Mouse (Mus musculus) urinary bladder, adult 18-20 months (tissue): Measurements from ENCODE around the gene Tef.
A peak's percentile ranks its signal among the peaks of the same experiment; 100 is the strongest.

Experiments used
- DNase-seq, 2 experiments: peaks; one replicate each; pipeline ENCODE4 v3.0.0; 2022; ENCODE audit warnings: low spot score in 2 of 2, mixed read lengths in 2 of 2

Gene Tef

DNA sequence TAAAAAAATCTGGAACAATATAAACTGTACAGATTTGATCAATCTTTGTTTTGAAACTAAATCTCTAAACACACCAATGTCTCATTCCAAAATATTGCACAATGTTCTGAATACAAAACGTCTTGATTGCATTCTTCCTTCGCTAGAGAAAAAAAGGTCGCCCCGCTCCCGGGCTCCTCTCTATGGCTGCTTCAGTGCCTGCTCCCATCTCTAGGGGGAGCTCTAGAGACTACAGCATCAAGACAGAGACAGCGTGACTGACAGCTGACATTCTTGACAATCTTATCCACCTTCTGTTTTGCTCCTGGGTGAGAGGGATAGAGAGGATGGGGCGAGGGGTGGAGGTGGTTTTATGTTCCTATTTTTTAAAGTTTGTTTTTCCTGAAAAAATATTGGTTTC is 46.1 kb downstream of the Tef start:
- no peak for DNase-seq

DNA sequence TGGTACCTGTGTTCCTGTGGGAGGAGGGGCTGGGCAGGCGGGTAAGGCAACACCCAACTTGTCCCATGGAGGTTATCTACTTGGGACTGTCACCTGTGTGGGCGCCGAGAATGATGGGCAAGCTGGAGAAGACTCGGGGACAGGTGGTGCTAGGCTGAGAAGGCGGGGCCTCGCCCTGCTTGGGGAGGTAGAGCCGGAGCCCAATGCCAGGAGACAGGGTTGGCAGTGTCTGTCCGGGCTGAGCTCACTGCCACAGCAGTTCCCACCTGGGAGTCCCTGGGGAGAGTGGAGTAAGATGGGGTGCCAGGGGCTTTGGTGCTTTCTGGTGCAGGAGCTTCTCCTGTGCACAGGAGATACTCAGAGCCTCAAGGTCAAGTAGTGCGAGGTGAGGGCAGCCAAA is 46.9 kb downstream of the Tef start:
- DNase-seq = no peak

DNA sequence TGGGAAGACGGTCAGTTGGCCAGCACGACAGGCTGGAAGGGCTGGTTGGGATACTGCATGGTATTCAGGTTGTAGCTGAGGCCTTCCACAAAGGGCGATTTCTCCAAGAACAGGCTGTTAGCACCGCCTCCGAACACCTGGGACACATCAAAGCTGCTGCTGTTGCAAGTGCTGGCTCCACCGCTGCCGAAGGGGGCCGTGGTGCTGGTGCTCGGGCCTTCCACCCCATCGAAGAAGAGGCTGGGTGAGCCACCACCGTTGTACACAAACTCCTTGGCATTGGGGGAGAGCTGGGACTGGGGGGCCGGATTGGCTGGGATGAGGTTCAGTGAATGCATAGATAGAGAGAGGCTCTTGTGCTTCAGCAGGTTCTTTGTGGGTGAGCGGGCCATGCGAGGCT is 48.5 kb downstream of the Tef start:
- DNase-seq = no peak

DNA sequence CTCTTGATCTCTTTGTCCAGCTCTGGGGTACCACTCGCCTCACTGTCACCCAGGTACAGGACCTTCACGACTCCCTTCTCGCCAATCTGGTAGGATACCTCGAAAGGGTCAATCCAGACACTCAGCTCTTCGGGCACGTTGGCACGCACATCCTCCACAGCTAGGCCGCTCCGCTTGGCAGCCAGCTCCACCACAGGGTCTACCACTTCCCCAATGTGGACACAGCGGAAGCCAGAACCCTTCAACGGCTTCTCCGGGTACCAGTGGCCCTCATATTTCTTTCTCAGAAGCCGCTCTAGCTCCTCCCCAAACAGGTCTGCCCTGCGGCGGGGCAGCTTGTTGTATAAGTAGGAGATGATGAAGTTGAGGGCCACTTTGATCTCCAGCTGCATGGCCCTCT is 49.2 kb downstream of the Tef start:
- DNase-seq = no peak

DNA sequence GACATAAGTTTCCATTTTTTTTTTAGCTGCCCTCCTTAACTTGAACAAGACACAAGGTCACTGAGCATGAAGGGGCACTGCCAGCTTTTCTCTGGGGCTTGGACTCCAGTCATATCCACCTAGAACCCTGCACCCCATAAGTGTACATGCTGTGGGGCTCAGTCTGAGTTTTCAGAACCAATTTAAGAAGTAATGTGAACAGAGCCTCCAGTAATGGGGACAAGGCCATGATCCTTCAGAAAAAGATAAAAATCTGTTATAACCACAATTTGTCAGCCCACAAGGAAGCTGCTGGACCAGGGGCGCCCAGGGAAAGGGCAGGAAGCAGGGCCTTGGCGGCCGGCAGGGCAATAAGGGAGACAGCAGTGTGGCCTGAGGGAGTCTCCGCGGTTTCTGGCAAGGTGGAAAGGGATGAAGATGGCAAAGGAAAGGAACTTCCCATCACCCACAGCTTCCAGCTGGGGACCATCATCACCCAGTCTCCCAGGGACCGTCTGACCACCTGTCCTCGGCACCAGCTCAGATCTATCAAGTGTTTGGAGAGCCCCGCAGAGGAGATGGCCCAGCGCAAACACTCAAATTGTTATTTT is 50.3 kb downstream of the Tef start:
- no peak for DNase-seq

DNA sequence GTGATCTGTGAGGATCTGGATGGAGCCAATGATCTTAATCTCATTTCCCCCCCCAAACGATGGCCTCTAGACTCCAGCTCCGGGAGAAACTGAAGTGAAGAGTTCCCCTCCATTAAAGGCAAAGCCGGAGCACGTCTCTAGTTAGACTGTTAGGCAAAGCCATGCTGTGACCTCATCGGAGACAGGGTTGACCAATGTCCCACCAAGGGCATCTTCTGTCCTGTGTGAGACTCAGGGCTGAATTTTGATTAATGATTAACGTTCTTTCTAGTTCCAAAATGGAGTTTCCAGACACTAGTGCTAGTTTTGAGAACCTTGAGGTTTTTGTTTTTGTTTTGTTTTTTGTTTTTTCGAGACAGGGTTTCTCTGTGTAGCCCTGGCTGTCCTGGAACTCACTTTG is 50.9 kb downstream of the Tef start:
- DNase-seq = no peak

DNA sequence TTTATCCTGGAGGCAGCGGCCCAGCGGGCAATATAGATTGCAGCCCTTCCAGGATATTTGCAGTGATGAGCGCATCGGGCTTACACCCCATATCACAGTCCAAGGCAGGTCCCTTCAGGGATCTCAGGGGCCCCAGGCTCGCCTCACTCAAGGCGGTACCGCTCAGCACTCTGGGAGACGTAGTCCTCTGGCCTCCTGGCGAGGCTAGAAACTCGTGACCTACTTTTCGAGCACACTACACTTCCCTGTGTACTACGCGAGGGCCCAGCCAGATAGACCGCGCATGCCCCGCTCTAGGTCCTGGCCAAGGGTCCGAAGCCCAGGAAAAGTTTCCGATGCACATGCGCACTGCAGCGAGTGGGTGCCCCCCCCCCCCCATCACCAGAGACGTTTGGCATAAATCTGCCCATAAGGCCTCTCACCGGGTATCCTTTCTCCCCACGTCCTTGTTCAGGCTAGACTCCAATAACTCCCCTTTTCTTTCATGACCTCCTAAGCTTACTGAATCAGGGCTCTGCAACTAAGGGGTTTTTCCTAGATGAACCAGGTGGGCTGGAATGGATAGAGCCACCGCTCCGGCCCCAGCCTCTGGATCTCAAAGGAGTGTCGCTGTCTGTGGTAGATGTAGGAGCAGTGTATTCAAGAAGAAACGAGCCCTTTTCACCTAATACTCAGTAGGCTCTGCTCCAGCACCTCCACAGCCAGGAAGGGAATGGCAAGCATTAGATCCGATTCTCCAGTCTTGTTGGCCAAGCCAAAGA is 54.0 kb downstream of the Tef start:
- DNase-seq = peak; percentile 61 to 79

DNA sequence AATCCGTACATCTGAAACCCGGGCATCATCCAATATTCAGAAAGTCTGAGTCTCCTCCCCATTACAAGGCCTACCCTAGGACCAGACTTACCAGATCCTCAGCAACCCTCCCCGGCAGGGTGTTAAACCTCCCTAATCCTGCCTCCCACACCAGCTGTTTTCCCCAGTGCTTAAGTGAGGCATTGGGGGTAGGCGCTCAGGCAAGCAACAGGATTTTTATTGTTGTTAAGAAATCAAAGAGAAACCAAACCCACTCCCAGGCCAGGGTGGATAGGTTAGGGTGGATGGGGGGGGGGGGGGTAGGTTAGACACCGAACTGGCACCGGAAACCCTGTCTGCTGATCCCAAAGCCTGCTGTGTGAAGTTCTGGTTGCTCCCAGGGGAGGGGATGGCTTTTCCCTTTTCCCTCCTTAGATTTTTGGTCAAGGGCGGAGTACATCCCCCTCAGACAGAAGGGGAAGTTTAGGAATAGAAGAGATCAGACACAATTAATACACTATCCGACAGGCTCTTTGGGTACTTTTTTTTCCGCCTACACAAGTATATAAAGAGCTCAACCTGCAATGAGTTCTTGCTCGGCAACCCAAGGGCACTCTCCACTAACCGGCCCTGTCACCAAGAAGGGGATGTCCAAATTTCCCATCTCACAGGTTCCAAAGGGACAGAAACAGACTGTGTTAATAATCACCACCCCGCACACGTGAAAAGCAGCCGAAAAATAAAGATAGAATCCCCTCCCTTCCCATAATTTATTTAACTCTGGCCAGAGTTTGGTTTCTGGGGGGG is 54.9 kb downstream of the Tef start:
- no peak for DNase-seq

DNA sequence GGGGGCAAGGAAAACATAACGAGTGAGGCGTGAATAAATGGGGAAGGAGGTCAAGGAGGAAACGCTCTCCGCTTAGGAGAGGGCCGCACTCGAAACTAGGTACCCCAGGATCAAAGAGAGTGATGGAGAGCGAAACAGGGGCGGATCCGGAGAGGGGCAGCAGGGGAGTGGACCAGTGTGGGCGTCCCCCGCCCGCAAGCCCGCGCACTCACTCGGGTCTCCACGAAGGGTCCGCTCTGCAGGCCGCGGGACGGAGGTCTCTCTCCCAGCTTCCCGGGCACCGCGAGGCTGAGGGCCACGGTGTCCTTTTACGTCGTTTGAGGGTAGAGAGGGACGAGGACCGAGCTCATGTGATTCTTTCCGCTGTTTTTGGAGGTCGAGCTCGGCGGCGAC is 55.5 kb downstream of the Tef start:
- no peak for DNase-seq

DNA sequence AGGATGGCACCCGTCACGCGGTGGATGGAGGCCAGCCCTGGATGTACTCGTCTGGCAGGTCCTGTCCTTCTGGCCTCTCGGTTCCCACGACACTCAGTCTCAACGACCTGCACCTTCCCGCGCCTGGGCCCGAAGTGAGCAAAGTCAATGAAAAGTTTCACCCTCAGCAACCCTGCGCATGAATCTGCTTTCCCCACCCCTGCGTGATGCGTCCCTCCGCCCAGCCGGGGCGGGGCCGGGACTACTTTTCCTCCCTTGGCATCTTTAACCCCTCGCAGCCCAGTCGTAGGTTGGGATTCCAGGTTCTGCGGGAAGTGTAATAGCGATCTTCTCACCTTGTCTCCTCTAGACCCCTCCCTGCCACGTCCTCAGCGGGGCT is 55.9 kb downstream of the Tef start:
- peak; percentile 92 to 98 for DNase-seq

DNA sequence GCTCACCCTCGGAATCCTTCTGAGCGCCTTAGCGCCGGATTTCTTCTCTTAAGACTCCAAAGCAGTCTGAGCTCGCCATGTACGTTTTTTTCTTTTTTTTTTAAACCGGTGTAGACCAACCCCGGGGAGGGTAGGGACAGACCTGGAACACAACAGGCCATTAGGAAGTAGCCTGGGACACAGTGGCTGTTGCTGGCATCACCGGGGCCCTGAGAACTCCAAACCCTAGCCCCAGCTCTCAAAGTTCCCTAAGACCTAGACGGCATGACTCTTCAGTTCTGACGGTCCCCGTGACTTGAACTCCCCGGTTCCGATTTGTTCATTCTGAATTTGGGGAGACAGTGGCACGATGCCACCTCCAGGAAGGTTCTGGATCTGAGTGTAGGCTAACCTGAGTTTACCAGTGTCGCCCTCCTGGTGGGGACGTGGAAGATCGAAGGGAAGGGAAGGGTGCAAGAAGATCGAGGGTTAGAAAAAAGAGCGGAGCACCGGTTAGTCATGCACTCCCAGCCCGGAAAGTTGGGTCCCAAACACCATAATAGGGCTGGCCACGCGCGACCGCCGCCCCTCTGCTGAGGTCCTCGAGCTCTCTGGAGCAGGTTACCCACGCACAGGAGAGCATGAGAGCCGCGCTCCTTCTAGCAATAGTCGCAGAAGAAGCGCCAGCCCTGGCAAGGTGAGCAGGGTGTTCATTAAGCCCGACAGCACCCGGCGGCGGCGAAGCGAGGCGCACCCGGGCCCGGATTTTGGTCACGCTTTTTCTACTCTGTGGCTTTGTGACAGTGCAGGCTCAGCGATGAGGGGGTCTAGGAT is 56.5 kb downstream of the Tef start, which contains the start of gene Tob2:
Gene Tob2, minus strand, starts transcription at position 280 of the 813 bp plus-strand sequence.
- peak; percentile 53 to 69 for DNase-seq

DNA sequence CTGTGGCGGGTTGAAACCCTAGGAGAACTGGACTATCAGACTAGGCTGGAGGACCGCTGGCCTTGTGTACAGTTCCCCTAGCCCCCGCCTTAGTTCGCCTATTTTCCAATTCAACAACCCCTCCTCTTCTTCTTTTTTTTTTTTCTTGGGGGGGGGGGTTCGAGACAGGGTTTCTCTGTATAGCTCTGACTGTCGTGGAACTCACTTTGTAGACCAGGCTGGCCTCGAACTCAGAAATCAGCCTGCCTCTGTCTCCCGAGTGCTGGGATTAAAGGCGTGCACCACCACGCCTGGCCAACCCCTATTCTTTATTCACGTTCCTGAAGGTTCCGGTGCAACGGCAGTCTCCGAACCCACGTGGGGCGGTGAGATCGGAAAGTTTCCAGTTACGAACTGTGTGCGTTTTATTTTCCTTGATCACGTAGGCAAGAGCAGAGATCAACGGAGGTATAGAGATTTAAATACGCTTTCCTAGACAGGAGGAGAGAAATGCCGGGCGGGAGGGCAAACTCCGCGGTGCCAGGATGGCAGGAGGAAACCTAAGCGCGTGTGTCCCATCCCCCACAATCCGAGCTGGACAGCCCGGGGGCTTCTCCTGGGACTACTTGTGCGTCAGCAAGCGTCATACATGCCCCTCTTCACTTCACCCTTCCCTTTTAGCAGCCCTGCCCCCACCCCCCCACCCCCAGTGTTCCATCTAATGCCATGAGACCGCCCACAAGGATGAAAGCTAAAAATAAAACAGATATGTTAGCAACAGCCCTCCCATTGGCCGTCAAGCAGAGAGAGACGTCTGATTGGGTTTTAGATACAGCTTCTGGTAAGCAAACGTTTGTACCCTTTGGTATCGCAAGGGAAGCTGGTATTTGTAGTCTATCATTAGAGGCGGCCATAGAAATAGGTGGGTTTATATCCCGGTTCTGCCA is 57.4 kb downstream of the Tef start:
- peak; percentile 79 to 83 for DNase-seq

DNA sequence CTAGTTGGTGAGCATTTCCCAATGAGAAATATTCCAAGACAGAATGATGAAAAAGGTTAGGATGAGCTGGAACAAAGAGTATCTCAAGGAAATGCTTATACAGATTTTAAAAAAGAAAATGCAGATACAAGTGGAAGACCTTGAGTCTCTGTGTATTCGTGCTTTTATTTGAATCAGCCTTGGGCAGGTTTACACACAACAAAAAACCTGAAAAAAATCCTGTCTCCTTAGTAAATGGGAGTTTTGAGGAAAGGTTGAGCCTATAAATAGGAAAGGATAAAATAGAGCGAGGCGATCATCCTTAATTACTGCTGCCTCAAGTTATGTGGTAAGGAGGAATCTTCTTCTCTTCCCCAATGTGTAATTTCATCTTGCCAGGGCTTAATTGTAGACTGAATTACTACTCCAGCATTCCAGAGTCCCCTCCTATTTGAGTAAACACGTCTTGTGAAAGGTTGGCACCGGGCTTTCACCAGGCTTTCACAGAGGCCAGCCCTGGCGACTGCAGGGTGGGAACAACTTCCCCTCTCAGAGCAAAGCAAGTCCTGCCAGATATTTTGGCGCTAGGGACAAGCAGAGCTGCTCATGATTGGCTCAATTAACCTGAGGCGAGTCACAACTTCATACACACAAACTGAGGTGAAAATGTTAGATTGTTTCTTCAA is 58.4 kb downstream of the Tef start:
- peak in 1 of 2 experiments; percentile 47 for DNase-seq

DNA sequence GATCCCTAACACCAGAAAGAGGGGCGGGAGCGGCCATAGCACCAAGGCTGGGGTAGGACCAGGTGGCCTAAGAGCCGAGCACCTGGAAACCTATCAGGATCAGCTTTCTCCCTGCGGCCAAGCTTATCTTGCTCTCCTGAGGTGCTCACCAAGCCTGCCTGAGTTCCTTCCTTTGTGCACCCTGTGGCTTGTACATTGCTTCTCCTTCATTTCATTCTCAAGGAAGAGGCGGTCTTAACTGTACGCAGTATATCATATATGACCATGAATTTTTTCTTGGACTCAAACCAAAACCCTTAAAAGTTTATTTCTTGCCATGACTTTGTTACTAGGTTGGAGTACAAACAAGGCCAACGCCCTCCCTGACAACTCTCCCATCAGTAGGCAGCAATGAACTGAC is 62.0 kb downstream of the Tef start:
- no peak for DNase-seq

DNA sequence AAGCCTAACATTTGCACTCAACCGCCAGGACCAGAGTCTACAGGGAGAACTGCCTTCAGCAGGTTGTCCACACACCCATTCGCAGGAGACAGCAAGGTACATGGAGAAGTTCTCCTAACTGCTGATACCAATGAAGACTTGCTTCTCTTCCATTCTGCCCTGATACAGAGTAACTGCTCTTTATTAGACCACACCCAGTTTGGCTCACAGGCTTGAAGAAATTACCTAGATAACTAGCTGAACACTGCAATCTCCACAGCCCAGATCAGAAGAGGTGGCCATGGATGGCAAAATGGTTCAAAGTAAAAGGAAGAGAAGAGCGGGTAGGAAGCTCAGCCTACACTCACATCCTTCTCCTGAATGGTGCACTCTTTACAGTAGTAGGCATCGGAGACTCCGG is 67.8 kb downstream of the Tef start:
- DNase-seq = no peak

DNA sequence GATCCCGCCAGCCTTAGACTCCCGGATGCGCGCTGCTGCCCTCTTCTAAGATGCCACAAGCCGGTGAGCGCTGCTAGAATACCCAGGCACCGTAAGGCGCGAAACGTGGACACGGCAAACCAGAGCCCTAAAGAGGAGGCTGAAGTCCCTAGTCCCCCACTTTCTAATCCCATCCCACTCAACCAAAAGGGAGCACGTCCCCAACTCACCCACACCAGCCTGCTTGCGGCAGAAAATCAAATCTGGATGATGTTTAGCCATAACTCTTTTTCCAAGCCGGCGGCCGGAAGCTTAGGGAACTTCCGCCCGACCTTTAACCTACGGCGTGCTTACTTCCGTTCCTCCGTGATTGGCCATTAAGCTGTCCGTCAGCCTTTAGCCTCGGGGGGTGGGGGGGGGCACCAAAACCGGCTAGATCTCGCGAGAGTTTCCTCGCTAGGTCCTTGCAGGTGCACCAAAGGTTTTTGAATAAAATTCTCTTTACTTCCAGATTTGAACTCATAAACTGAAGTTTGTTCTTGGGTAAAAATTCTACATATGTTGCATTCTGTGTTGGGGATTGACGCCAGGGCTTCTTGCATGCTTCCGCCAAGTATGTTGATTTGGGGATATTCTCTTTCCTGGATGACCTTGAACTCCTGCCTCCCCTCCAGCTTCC is 69.5 kb downstream of the Tef start, which contains the start of gene Phf5a:
Gene Phf5a, minus strand, starts transcription at position 308 of the 658 bp plus-strand sequence.
- DNase-seq = peak; percentile 73 to 74

DNA sequence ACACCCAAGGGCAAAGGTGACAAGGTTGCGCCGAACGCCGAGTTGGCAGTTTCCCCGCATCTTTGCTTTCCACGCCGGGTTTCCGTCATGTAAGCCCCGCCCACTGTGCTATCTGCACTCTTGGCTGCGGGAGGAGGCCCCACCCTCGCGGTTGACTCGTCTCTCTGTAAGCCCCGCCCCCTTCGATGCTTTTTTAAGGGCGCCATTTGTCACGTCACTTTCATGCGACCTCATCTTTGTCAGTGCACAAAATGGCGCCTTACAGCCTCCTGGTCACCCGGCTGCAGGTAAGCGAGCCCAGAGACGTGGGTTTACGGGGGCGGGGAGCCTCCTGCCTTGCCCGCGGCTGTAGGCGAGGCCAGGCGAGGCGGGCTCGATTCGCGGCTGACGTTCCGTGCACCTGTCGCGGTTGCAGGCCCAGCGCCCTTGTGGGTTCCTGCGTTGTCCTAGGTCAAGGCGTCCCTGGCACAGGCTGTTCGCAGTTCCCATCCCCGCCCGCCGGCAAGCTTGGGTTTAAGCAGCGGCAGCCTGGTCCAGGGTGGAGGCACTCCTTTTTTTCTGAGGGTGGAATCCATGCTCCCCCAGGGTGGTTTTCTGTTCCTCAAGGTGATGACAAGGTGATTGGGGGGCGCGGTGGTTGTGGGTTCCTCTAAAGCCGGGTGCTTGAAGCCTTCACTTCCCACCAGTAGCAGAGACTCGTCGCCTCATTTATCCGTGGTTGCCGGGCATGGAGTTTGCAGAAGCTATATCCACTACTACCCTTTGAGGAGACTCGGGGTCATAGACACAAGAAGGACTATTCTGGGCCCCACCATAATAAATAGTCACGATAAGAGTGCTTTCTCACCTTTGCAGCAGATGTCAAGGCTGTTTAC is 70.3 kb downstream of the Tef start, which contains the start of gene Aco2:
Gene Aco2, plus strand, starts transcription at position 48 of the 875 bp plus-strand sequence.
- peak; percentile 98 to 99 for DNase-seq
